ENCODE assay signal across 22 mouse cellular contexts in the genomic region with DNA sequence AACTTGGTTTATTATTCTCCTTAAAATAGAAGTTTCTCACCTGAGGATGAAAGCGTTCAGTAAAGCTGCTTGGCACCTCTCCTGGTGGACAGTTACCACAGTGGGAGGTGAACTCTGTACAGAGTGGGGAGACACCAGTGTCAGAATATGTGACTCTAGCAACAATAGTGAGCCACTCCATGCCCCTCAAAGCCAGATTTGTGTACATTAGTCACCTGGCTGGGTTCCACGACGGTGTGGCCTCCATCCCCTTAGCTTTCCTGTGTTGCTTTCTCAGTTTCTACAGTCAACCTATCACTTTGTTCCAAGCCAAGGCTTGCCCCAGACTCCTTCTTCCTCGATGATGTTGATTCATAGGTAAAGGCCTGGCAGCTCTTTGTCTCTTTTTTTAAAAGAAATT. TPM values are rescaled to one million over a fixed set of nuclear protein-coding genes. Genes with fewer than 3 reads are reported as not detected.
"Had no signal": no experiment of that assay in that cellular context is flagged by ENCODE, and none has a peak within 500 bp of the region (broad histone marks: within the 10 kb centered on the region; RNA-seq: fewer than 3 reads in every experiment).

No protein-coding gene starts in this region.

- H3K36me3 ChIP-seq: limb, embryonic 10.5 days; limb, embryonic 13.5 days; liver, embryonic 12.5 days; liver, embryonic 15.5 days; midbrain, embryonic 10.5 days; midbrain, embryonic 13.5 days; neural tube, embryonic 13.5 days; stomach, embryonic 15.5 days had no signal

- H3K4me1 ChIP-seq: limb, embryonic 10.5 days; limb, embryonic 13.5 days; liver, embryonic 12.5 days; liver, embryonic 15.5 days; megakaryocyte, embryonic 14.5 days; midbrain, embryonic 10.5 days; midbrain, embryonic 13.5 days; stomach, embryonic 15.5 days had no signal

- H3K4me2 ChIP-seq: limb, embryonic 13.5 days; liver, embryonic 12.5 days; liver, embryonic 15.5 days; midbrain, embryonic 13.5 days; neural tube, embryonic 13.5 days; stomach, embryonic 15.5 days had no signal

- H3K27ac ChIP-seq: kidney, postnatal 0 days; layer of hippocampus, adult 2 months; limb, embryonic 10.5 days; limb, embryonic 13.5 days; liver, embryonic 12.5 days; liver, embryonic 15.5 days; midbrain, embryonic 10.5 days; midbrain, embryonic 13.5 days; neural tube, embryonic 13.5 days; stomach, embryonic 15.5 days had no signal

- H3K4me3 ChIP-seq: layer of hippocampus, adult 2 months; limb, embryonic 10.5 days; limb, embryonic 13.5 days; liver, embryonic 12.5 days; liver, embryonic 15.5 days; megakaryocyte, embryonic 14.5 days; midbrain, embryonic 10.5 days; midbrain, embryonic 13.5 days; myocyte; neural tube, embryonic 13.5 days; stomach, embryonic 15.5 days had no signal

- H3K9ac ChIP-seq: limb, embryonic 13.5 days; liver, embryonic 12.5 days; liver, embryonic 15.5 days; midbrain, embryonic 13.5 days; neural tube, embryonic 13.5 days; stomach, embryonic 15.5 days had no signal

- H3K27me3 ChIP-seq: limb, embryonic 13.5 days; liver, embryonic 12.5 days; liver, embryonic 15.5 days; megakaryocyte, embryonic 14.5 days; midbrain, embryonic 13.5 days; neural tube, embryonic 13.5 days; stomach, embryonic 15.5 days had no signal

- DNase-seq: kidney, postnatal 25 days; layer of hippocampus, adult 9-11 months; liver; lung, adult 2 months; retina, postnatal 1 day; right cerebral cortex, postnatal 25 days; spleen, adult 18-20 months; thymus, postnatal 25 days had no signal

- ATAC-seq: liver, embryonic 12.5 days; midbrain, embryonic 13.5 days; midbrain, embryonic 16.5 days had no signal

- H3K9me3 ChIP-seq: limb, embryonic 10.5 days; limb, embryonic 13.5 days; liver, embryonic 12.5 days; liver, embryonic 15.5 days; midbrain, embryonic 10.5 days; midbrain, embryonic 13.5 days; neural tube, embryonic 13.5 days; stomach, embryonic 15.5 days had no signal

RNA-seq across cellular contexts. Expression of a gene that starts 26.4 kb away (rescaled TPM):
- total RNA-seq: monocyte, adult 5-6 weeks had no signal
